Mouse (Mus musculus): ENCODE data around the gene Gm44502.
A peak's percentile ranks its signal among the peaks of the same experiment; 100 is the strongest.

Gene Gm44502

DNA sequence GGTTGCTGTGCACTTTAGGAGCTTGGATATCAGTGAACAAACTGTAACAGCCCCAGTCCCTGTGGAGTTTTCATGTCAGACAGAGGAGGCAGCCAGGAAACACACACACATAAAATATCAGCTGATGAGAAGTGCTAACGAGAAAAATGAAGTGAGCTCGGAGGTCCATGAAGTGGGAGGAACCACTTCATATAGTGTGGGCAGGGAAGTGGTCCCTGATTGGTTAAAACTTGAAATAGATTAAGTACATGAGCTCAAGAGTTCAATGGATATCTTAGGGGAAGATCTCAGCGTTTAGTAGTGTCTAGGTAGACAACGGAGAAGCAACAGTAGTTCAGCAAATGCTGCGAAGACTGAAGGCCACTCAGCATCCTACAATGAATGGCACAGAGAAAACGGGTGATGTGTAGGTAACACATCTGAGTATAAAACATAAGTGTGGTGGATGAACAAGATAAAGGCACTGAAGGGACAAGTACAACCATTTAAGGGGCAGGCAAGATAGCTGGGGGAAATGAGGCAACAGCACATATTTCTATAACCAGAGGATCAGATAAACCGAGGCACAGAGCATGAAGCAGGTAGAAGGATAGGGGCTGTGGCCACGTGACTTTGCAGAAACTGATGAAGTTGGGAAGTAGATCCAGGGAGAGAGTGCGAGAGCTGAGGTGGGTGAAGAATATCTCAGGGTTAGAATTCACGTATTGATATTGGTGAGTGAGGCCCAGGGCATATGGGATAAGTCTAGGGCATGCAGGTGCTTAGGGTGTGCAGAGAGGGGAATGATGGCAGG, 24.5 kb downstream of the Gm44502 start:
- peaks cover 28% of the 10 kb centered on the region for H3K9me3 ChIP-seq (ENCODE audit: low read length)
- no peak for TF ChIP-seq CTCF (conservative IDR thresholded peaks at IDR 0.05; ENCODE audit: low read length)
- no peak for TF ChIP-seq POU5F1 (IDR thresholded peaks at IDR 0.05; ENCODE audit: borderline replicate concordance, low read length)
- TF ChIP-seq NANOG (IDR thresholded peaks at IDR 0.05; ENCODE audit: borderline replicate concordance, low read length), result no peak
- H3K4me3 ChIP-seq (replicated peaks; ENCODE audit: low read length), result no peak overlapping the region
- H3K36me3 ChIP-seq (ENCODE audit: insufficient read depth, low read length), result no peaks in the 10 kb centered on the region
- H3K4me1 ChIP-seq (replicated peaks; ENCODE audit: low read depth, low read length), result peaks cover 29% of the 10 kb centered on the region
- H3K27me3 ChIP-seq (ENCODE audit: insufficient read depth, low read length), result peaks cover 18% of the 10 kb centered on the region

DNA sequence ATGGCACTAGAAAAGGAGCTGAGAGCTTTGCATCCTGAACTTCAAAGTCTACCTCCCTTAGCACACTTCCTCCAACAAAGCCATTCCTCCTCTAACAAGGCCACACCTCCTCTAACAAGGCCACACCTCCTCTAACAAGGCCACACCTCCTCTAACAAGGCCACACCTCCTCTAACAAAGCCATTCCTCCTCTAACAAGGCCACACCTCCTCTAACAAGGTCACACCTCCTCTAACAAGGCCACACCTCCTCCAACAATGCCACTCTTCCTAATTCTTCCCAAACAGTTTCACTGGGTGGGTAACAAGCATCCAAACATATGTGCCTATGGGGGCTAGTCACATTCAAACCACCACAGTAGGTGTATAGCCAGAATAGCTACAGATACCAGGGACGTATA, 27.0 kb downstream of the Gm44502 start:
- TF ChIP-seq NANOG (IDR thresholded peaks at IDR 0.05; ENCODE audit: borderline replicate concordance, low read length), result no peak
- no peak for TF ChIP-seq POU5F1 (IDR thresholded peaks at IDR 0.05; ENCODE audit: borderline replicate concordance, low read length)
- TF ChIP-seq CTCF (conservative IDR thresholded peaks at IDR 0.05; ENCODE audit: low read length), result no peak
- H3K36me3 ChIP-seq (ENCODE audit: insufficient read depth, low read length), result no peaks in the 10 kb centered on the region
- H3K4me3 ChIP-seq (replicated peaks; ENCODE audit: low read length), result no peak overlapping the region
- no peaks in the 10 kb centered on the region for H3K27me3 ChIP-seq (ENCODE audit: insufficient read depth, low read length)
- H3K9me3 ChIP-seq (ENCODE audit: low read length), result peaks cover 5% of the 10 kb centered on the region; the same call in 1 of the 2 replicates
- peaks cover 47% of the 10 kb centered on the region for H3K4me1 ChIP-seq (replicated peaks; ENCODE audit: low read depth, low read length)

DNA sequence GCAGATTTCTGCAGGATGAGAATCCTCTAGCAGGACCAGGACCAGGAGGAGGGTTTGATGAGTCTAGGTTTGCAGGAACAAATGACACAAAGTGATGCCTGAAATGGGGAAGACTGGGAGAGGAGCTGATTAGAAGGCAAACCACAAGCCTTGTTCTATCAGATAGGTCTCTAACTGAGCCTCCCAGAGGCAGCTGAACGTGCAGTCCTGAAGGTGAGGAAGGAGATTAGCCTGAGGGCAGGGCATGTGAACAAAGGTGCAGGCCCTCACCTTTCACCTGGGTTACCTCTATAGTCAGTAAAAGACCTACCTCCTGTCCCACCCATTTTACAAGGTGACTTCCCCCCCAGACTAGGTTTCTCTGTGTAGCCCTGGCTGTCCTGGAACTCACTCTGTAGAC, 29.8 kb downstream of the Gm44502 start:
- no peak for TF ChIP-seq POU5F1 (IDR thresholded peaks at IDR 0.05; ENCODE audit: borderline replicate concordance, low read length)
- peaks cover 32% of the 10 kb centered on the region for H3K4me1 ChIP-seq (replicated peaks; ENCODE audit: low read depth, low read length)
- H3K4me3 ChIP-seq (replicated peaks; ENCODE audit: low read length), result no peak overlapping the region
- H3K27me3 ChIP-seq (ENCODE audit: insufficient read depth, low read length), result peaks cover 7% of the 10 kb centered on the region; the same call in 1 of the 2 replicates
- H3K9me3 ChIP-seq (ENCODE audit: low read length), result no peaks in the 10 kb centered on the region
- H3K36me3 ChIP-seq (ENCODE audit: insufficient read depth, low read length), result no peaks in the 10 kb centered on the region

DNA sequence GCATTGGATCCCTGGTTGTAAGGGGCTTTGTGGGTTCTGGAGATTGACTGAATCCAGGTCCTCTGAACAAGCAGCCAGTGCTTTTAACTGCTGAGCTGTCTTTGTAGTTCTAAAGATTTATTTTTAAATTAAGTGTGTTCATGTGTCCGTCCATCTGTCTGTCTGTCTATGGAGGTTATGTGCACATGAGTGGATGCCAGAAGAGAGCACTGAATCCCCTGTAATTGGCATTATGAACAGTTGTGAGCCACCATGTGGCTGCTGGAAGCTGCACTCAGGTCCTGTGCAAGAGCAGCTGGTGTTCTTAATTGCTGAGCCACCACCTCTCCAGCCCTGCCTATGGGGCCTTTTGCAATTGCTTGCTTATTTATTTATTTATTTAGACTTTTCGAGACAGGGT, 31.4 kb downstream of the Gm44502 start:
- H3K9me3 ChIP-seq (ENCODE audit: low read length), result no peaks in the 10 kb centered on the region
- H3K27me3 ChIP-seq (ENCODE audit: insufficient read depth, low read length), result peaks cover 7% of the 10 kb centered on the region; the same call in 1 of the 2 replicates
- no peak for TF ChIP-seq NANOG (IDR thresholded peaks at IDR 0.05; ENCODE audit: borderline replicate concordance, low read length)
- TF ChIP-seq POU5F1 (IDR thresholded peaks at IDR 0.05; ENCODE audit: borderline replicate concordance, low read length), result no peak
- no peak for TF ChIP-seq CTCF (conservative IDR thresholded peaks at IDR 0.05; ENCODE audit: low read length)
- H3K4me1 ChIP-seq (replicated peaks; ENCODE audit: low read depth, low read length), result peaks cover 32% of the 10 kb centered on the region
- no peak overlapping the region for H3K4me3 ChIP-seq (replicated peaks; ENCODE audit: low read length)
- no peaks in the 10 kb centered on the region for H3K36me3 ChIP-seq (ENCODE audit: insufficient read depth, low read length)

DNA sequence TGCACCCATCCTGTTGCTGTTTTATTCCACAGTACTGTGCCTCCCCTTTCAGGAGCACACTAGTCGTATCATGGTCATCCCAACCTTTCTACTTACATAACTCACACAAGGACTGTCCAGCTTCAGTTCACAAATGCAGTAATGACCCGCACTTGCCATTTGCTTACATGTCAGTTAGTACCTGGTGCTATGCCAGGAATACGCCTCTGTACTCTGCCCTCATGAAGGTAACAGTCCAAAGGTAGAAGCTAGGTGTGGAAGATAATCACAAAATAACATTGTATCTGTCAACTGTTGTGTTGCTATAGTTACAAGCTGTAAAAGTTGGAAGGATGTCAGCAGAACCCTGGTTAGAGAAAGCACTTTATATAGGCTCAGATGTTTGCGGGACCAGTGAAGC, 32.6 kb downstream of the Gm44502 start:
- Histone ChIP-seq H3K4me3 (replicated peaks; ENCODE audit: low read length) (no peak overlapping the region), H3K36me3 (ENCODE audit: insufficient read depth, low read length) (no peaks in the 10 kb centered on the region), H3K27me3 (ENCODE audit: insufficient read depth, low read length) (peaks cover 11% of the 10 kb centered on the region; the same call in 1 of the 2 replicates), H3K9me3 (ENCODE audit: low read length) (no peaks in the 10 kb centered on the region), H3K4me1 (replicated peaks; ENCODE audit: low read depth, low read length) (peaks cover 29% of the 10 kb centered on the region)
- TF ChIP-seq CTCF (conservative IDR thresholded peaks at IDR 0.05; ENCODE audit: low read length) (no peak), POU5F1 (IDR thresholded peaks at IDR 0.05; ENCODE audit: borderline replicate concordance, low read length) (no peak), NANOG (IDR thresholded peaks at IDR 0.05; ENCODE audit: borderline replicate concordance, low read length) (no peak)

DNA sequence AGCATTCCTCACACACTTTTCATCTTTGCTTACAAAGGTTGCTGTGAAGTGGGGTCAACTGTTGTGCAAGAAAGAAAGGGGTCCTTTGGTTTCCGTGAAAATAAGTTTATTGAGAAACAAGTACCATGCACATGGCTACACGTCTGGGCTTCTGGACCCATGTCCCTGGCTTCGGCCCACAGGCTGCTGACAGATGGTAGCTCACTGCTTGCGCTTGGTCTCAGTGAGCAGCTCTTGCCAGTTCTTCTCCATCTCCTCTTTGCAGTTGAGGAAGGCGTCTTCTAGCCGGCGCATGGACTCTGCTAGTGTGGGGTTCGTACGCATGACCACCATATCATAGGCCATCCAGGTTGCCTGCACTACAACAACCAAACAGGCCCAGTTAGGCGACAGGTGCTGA, 39.4 kb downstream of the Gm44502 start:
- no peak overlapping the region for H3K4me3 ChIP-seq (replicated peaks; ENCODE audit: low read length)
- TF ChIP-seq NANOG (IDR thresholded peaks at IDR 0.05; ENCODE audit: borderline replicate concordance, low read length) (no peak), CTCF (conservative IDR thresholded peaks at IDR 0.05; ENCODE audit: low read length) (no peak)
- peaks cover 38% of the 10 kb centered on the region for H3K4me1 ChIP-seq (replicated peaks; ENCODE audit: low read depth, low read length)
- no peaks in the 10 kb centered on the region for H3K36me3 ChIP-seq (ENCODE audit: insufficient read depth, low read length)
- H3K9me3 ChIP-seq (ENCODE audit: low read length), result no peaks in the 10 kb centered on the region
- H3K27me3 ChIP-seq (ENCODE audit: insufficient read depth, low read length), result peaks cover 56% of the 10 kb centered on the region

DNA sequence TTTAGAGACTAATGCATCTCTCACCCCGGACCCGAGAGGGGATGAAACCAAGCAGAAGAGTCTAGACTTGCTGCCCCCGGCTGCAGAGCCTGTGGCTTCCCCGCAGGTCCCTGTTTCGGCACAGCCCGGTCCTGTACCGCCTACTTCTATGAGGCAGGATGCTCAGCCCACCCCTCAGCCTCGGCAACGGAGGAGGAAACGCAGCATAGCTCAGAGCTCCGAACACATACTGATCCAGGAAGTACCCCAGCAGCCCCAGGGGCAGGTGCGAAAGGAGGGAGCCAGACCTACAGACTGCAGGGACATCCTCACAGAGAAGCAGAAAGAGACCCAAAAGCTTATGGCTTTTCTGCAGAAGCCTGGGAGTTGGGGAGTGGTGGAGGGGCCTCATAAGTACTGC, 42.4 kb downstream of the Gm44502 start:
- H3K4me3 ChIP-seq (replicated peaks; ENCODE audit: low read length), result peak overlapping the region; percentile 64
- TF ChIP-seq NANOG (IDR thresholded peaks at IDR 0.05; ENCODE audit: borderline replicate concordance, low read length), result no peak
- peaks cover 45% of the 10 kb centered on the region for H3K4me1 ChIP-seq (replicated peaks; ENCODE audit: low read depth, low read length)

DNA sequence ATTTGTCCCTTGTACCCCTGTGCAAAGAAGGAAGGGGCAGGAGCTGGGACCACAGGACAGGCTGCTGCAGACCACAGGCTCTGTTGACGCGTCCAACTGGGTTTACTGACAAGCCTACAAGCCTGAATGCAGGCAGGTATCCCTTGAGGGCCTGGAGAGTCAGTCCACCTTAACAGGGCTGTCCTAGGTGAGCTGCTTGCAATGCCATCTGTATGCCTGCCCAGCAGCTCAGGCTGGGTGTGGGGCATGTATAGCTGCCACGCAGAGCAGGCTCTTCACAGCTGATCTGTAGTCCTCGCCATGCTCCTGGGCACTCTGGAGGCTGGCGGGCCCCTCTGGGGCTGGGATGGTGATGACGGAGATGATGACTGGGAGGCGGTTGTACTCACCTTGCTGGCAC, 44.9 kb downstream of the Gm44502 start, which contains the start of gene Klhdc7b:
Klhdc7b (plus strand) TSS at position 301 of the 400 bp plus-strand sequence.
- H3K27me3 ChIP-seq (ENCODE audit: insufficient read depth, low read length), result peaks cover 85% of the 10 kb centered on the region
- peak within 1 kb of the TSS; percentile 74 for H3K4me3 ChIP-seq (replicated peaks; ENCODE audit: low read length)
- TF ChIP-seq NANOG (IDR thresholded peaks at IDR 0.05; ENCODE audit: borderline replicate concordance, low read length) (no peak), POU5F1 (IDR thresholded peaks at IDR 0.05; ENCODE audit: borderline replicate concordance, low read length) (no peak), CTCF (conservative IDR thresholded peaks at IDR 0.05; ENCODE audit: low read length) (no peak)
- H3K36me3 ChIP-seq (ENCODE audit: insufficient read depth, low read length), result no peaks in the 10 kb centered on the region
- peaks cover 46% of the 10 kb centered on the region for H3K4me1 ChIP-seq (replicated peaks; ENCODE audit: low read depth, low read length)
- no peaks in the 10 kb centered on the region for H3K9me3 ChIP-seq (ENCODE audit: low read length)

More for the DNA sequence above, 42.4 kb downstream of the Gm44502 start:
- Histone ChIP-seq H3K27me3 (ENCODE audit: insufficient read depth, low read length) (peaks cover 76% of the 10 kb centered on the region), H3K36me3 (ENCODE audit: insufficient read depth, low read length) (no peaks in the 10 kb centered on the region), H3K9me3 (ENCODE audit: low read length) (no peaks in the 10 kb centered on the region)

DNA sequence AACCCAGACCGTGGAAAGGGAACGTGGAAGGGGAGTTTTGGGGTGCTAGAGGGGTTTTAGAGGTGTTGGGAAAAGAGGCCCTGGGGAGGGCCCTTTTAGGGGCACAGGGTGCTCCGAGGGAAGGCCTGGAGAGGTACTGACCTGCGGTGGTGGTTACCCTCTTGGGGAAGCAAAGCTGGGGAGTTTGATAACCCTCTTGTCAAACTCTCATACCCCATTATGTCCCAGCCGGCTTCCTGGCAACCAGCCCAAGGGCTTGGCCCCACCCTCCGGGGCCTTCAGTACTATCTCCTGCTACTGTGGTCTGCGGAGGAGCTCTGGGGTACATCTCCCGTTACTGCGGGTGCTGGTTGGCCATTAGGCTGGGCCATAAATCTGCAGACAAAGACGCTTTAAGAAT, 50.1 kb downstream of the Gm44502 start:
- no peaks in the 10 kb centered on the region for H3K9me3 ChIP-seq (ENCODE audit: low read length)
- no peaks in the 10 kb centered on the region for H3K36me3 ChIP-seq (ENCODE audit: insufficient read depth, low read length)
- peak overlapping the region; percentile 76 for H3K4me3 ChIP-seq (replicated peaks; ENCODE audit: low read length)
- peaks cover 67% of the 10 kb centered on the region for H3K27me3 ChIP-seq (ENCODE audit: insufficient read depth, low read length)
- TF ChIP-seq CTCF (conservative IDR thresholded peaks at IDR 0.05; ENCODE audit: low read length), result no peak
- TF ChIP-seq POU5F1 (IDR thresholded peaks at IDR 0.05; ENCODE audit: borderline replicate concordance, low read length), result no peak
- no peak for TF ChIP-seq NANOG (IDR thresholded peaks at IDR 0.05; ENCODE audit: borderline replicate concordance, low read length)
- H3K4me1 ChIP-seq (replicated peaks; ENCODE audit: low read depth, low read length), result peaks cover 44% of the 10 kb centered on the region

Data from E14TG2a.4 (cell line).